Mouse (Mus musculus) heart, postnatal 25 days (tissue): ENCODE measurements around the gene Wwc2. TPM values are rescaled to one million over a fixed set of nuclear protein-coding genes. Genes with fewer than 3 reads are reported as not detected.

Experiments
- DNase-seq: peaks from one replicate; pipeline ENCODE4 v3.0.0; 2022; ENCODE audit warnings: low spot score
- intact Hi-C: fragments of 180-260 bp; cut with DNase I; formaldehyde crosslinking; loops from one replicate; pipeline ENCODE4 v1.15.1; 2025
- total RNA-seq, 2 experiments: library from RNA; stranded (reverse); gene quantifications; 2 replicates each; pipeline ENCODE4 v1.2.3; 2021

Wwc2 gene
- total RNA-seq, 2 experiments from 2014 or later = 25.0 to 28.2 TPM

DNA sequence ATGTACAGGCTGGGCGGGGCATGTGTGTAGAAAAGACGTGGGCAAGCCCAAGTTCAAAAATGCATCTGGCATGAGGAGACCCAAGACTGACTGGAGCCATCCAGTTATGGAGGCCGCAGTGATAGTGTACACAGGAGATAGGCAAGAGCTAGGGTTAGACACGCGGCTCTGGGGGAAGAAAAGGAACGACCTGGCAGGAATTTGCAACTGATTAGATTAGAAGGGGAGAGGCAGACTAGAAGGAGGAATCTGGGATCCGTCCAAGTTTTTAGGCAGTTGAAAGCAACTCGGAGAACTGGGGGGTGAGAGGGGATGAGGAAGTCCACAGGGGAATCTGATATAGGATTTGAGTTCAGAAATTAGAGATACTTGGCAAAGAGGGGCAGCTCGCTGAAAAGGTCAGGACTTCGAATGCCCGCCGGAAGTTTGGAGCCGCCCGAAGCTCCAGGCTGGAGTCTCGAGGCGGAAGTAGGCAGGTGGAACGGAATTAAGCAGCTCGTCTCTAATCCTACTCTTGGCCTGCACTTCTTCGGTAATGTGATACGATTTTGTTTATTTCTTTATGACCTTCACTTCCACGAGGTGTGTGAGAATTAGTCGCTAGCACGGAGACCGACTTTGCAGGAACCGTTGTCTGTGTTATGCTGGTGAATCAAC, 4.0 kb upstream of the Wwc2 start:
- DNase-seq = no peak
- intact Hi-C loops = no loop called here

DNA sequence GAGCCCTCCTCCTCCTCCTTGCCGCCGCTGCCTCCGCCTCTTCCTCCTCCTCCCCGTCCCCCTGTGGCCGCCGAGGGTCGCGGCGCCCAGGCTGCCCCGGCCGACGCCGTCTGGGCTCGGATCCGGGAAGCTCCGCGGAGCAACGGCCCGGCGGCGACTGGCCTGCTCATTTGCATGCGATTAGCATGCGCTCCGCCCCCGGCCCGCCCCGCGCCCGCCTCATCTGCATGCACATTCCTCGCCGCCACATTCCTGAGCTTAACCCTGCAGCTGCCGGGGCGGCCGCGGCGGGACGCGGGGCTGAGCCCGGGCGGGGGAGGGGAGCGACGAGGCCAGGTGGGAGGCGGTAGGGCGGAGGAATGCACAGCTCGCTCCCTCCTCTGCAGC, 345 bp downstream of the Wwc2 start:
- intact Hi-C loops = loop anchor here (2.0 kb wide), 1 partner anchor 16 kb away; no protein-coding TSS in a partner anchor

DNA sequence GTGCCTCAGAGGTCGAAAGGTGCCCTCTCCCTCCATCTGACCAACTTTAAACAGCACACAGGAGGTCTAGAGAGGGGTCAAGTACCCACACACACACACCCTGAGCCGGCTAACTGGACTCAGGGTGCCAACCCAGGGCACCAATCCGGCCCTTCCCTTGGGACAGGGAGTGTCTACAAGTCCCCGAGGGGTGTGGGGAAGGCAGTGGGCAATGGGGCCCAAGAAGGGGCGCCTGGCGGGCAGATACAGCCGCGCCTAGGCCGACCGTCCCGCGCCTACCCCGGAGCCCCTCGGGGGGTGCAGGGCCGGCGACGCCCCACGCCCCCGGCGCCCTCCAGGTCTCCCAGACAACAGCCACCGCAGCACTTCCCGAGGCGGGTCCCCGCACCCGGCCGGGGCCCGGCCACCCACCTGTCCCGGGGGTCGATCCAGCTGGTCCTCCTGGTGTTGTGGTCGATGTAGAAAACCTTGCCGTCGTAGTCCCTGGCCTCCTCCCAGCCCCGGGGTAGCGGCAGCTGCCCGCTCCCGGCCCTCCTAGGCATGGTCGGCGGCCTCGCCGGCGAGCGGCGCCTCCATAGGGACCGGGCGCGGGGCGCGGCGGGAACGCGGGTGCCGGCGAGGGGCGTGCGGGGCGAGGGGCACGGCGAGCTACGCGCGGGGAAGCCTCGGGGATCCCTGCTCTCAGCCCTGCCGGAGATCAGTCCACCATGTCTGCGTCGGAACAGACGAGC, 904 bp downstream of the Wwc2 start:
- intact Hi-C loops = loop anchor here (2.0 kb wide), 1 partner anchor 15 kb away; no protein-coding TSS in a partner anchor
- peak; percentile 20 for DNase-seq

More for the DNA sequence above, 345 bp downstream of the Wwc2 start:
- peak; percentile 96 for DNase-seq

DNA sequence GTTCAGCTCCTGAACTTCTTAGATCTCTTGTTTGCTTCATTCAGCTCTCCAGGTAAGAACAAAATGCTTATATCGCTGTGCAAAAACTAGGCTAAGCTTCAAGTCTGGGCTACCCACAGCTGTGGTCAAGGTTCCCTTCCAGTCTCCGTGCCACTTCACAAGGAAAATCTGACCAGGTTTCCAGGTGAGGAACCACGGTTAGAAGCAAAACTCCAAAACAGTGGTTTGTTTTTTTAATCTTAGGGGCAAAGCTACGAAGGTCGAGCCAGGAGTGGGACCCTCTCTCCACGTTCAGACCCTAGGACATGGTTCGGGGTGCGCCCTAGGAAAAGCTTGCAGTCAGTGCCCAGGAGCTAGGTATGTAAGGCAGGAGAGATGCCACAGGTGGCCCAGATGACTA, 1.5 kb downstream of the Wwc2 start:
- no peak for DNase-seq
- intact Hi-C loops = no loop called here

DNA sequence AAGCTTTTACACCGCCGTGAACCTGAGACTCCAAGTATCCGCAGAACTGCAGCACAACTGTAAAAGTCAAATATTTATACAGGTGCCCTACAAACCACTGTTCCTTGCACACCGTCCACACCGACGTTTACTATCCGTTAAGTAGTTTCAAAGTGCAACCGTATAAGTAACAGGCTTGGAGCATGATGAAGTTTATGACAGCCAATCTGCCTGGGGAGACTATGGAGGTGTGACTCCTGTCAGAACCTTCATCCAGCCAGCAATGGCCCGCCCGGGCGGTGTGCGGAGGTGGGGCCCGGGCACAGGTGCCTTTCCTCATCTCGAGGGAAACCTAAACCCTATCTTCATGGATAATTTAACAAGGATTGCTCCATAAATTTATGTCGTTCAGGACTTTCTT, 2.6 kb downstream of the Wwc2 start:
- no peak for DNase-seq
- intact Hi-C loops = no loop called here

DNA sequence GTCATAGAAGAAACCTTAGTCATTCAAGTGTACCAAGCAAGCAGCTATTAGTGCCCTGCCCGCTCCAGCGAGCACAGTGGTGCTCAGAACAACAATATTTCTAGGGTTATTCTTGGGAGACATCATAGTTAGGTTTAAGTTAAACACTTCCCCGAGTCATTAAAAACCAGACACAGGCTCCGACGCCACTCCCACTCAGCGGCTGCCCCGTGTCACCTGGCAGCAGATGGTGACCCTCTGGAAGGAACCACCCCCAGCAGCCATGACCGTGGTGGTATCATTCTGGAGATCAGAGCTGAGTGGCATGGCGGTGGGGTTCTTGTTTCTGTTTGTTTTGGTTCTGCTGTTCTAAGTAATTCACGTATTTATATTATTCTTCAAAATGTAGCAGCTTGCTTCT, 5.1 kb downstream of the Wwc2 start:
- no peak for DNase-seq
- intact Hi-C loops = no loop called here

DNA sequence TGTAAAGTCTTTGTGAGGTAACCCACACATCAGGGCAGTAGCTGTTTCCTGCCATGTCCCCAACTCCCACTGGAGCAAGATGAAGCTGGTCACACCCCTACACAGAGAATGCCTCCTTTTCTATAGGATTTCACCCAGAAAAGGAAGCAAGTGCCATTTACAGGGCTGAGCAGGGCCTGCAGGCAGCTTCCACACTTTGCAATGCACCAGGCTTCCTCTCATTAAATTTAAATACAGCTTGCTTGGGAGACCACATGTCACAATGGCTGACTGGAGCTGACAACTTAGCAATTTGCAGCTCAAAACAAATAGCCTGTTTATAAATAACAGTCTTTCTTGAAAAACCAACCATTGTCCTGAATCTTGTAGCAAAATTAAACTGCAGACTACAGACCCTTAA, 5.5 kb downstream of the Wwc2 start:
- intact Hi-C loops = no loop called here
- DNase-seq = no peak

DNA sequence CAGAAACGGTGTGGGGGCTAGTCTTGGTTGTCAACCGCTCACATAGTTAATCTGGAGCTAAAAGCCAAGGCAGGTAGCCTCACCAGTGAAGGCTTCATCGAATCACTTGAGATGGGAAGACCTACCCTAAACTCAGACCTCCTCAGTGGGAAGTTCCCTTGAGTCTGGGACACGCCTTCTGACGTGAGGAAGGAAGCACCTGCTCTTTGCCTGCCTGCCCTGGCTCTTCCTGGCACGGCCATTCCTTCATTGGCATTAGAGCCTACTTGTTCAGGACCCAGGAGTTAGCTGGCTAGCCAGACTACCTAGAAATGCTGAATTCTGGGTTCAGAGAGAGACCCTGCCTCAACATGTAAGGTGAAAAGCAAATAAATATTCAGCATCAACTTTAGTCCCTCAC, 9.6 kb downstream of the Wwc2 start:
- intact Hi-C loops = no loop called here
- no peak for DNase-seq

DNA sequence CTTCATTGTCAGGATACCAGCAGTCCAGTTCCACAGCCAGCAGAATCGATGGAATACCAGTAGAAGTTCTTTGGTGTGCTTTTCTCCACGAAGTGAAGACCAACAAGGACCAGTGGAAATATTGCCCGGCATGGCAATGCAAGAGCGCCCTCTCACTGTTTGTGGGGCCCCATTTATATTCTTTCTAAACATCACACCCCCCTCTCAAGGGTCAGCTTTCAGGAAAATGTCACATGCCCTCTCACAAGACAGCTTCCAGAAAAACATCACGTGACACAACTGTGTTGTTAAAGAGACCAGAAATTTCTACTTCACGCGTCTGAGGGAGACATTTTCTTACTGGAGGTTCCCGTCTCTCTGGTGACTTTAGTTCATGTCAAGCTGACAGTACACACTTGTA, 10.8 kb downstream of the Wwc2 start:
- no peak for DNase-seq
- intact Hi-C loops = loop anchor here (5.0 kb wide), 1 partner anchor 37 kb away; no protein-coding TSS in a partner anchor

DNA sequence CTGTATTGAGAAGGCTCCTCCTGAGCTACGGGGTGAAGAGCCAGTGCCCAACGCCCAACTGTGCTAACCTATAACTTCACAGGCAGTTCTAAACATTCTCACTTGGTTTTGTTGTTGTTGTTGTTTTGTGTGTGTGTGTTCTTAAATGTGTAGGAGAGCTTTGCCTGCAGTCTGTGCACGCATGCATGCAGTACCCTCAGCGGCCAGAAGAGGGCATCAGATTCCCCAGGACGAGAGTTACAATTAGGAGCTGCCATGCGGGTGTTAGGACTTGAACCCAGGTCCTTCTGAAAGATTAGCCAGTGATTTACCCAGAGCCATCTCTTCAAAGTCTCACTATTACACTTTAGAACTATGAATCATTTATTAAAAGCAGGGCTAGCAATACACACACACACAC, 12.0 kb downstream of the Wwc2 start:
- DNase-seq = no peak
- intact Hi-C loops = loop anchor here (5.0 kb wide), 1 partner anchor 39 kb away; no protein-coding TSS in a partner anchor

DNA sequence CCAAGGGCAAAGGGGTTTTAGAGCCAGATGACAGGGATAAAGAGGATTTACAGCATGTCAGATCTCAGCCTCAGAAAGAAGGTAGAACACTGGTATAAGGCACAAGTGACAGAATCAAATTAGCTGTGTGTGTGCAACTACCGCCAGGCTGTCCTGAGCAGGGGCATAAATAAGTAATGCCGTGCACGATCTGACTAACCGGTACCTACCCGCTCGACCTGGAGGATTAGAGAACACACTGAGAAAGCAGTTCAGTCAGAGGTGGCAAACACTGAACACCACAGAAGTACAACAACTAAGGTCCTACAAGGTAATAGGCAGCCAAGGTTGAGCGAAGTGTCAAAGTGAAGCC, 15.8 kb downstream of the Wwc2 start:
- DNase-seq = no peak
- intact Hi-C loops = loop anchor here (2.0 to 5.0 kb wide), 2 partner anchors 16 to 42 kb away; partner anchors contain the start of gene Wwc2

DNA sequence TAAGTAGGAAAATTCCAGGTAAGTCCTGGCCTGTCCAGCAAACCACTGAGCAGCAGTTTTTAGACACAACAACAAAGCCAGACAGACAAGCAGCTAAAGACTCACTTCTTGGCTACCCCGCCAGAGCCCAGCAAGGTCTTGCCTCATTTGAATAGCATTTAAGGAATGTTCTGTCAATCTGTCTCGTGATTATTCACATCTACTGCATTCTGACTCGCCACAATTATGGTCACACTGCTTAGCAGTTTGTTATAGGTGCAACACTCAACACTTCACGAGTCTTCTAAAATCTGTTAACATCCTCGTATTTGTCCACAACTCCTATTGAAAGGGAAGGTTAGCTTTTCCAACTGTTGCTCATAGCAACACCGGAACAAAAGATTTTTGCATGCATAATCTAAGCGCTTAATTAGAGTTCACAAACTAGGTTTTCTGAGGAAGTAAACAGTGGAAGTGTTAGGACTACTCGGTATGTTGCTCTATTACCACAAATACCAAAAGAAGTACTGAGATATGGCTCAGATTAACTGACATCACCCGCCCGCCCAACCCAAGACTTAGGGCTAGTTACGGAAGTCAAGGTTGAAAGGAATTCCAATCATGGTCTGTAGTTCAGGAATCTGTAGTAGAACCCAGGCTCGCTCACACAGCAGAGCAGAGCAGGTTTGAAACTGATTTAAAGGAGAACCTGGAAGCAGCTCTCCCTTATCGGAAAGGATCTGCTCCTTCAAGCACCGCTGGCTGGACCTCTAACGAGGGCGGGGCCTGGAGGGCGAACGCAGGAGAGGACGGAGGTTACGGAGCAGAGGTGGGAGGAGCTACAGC, 16.4 kb downstream of the Wwc2 start:
- peak; percentile 42 for DNase-seq
- intact Hi-C loops = loop anchor here (2.0 kb wide), 1 partner anchor 16 kb away; the partner anchor contains the start of gene Wwc2

DNA sequence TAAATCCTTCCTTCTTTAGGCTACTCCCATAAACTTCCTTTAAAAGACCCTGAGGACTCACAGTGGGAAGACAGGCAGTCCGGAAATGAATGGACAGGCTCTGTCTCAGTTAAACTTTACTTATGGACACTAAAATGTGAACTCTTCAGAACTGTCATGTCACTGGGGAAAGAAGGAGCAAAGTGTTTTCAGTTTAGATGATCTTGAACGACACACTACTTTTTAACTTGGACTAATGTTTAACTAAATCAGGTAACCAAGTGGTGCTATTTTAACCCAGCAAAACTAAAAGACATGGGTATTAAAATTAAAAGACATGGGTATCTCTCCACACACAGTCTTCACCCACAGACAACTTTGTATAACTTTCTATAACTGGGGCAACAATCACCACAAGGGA, 19.6 kb downstream of the Wwc2 start:
- intact Hi-C loops = no loop called here
- DNase-seq = no peak

DNA sequence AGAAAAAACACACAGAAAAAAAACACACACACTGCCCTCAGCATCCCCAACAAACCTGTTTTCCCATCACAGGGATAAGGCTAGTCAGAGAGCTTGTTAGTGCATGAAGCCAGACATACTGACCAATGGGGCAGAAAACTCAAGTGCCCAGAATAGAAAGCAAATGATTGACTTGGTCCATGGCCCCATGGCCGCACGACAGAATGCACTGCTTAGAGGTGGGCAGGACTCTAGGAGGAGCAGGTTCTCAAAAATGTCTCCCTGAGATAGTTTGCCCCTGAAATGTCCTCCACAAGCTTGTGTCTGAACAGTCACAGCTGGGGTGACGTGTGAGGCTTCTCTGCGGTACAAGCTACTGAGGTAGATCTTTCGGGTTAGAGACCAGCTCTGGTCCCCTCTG, 20.1 kb downstream of the Wwc2 start:
- no peak for DNase-seq
- intact Hi-C loops = no loop called here

DNA sequence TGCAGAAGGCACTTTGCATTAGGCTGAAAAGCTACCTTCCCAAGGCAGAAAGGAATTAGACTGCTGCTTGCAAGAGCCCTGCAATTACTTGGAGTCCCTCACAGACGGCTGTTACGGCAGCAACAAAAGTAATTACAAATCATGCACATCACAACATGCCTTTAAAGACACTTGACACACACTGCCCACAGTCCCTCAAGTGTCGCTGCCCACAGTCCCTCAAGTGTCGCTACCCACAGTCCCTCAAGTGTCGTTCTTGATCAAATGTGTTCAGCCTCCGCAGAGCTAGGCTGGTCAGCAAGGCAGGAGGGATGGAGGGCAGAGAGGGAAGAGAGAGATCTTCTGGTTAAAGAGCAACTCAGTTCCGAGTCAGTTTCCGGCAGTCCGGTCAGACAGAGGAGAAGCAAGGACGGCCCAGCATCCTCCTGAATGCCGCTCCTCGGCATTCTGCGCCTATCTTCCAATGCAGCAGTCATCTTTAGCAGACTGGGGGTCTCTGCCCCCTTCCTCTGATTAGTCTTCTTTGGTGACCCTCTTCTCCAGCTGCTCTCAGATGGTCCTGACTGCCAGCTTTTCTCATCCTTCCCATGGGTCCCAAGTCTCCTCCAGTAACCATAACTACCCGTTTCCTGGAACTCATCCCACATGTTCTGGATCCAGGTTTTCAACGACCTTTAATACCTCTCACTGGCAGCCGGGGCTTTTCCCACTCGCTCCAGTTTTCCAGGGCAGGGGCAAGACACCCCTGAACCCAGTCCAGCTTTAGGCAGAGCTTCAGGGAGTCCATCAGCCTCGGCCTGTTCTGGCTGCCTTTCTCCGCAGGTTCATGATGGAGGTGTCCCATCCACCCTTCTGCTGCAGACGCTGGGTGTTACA, 23.4 kb downstream of the Wwc2 start:
- no peak for DNase-seq
- intact Hi-C loops = no loop called here

DNA sequence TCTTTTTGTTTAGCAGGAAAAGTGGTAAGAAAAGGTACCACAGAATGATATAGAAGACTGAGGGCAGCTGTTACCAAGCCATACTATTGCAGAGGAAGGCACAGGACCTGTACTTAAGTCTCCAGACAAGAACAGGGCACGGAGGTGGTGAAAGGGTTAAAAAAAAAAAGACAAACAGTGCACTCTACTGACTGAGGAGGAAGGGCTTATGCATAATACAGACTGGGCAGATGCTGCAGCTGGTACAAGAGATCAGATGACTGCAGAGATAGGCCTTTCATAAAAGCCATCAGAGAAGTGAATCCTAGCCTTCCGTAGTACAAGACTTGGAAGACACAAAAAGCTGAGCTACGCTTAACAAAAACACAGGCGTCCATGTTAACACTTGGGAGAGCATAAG, 28.2 kb downstream of the Wwc2 start:
- DNase-seq = no peak
- intact Hi-C loops = no loop called here

DNA sequence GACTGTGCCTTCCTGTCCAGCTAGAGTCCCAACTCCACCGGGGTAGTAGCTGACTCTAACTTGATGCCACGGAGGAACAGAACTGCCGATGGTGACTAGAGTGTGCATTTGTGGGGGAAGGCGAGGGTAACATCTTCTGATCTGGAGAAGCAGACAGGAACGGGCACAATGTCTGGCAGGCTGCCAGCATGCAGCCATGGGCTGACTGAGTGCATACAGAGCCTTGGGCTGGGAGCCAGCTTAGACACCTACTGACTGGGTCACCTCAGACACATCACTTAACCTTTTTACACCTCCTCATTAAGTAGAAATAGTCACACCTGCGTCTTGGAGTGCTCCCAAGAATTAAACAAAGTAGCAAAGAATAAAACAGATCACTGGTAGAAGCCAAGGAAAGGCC, 28.7 kb downstream of the Wwc2 start:
- intact Hi-C loops = no loop called here
- DNase-seq = no peak

DNA sequence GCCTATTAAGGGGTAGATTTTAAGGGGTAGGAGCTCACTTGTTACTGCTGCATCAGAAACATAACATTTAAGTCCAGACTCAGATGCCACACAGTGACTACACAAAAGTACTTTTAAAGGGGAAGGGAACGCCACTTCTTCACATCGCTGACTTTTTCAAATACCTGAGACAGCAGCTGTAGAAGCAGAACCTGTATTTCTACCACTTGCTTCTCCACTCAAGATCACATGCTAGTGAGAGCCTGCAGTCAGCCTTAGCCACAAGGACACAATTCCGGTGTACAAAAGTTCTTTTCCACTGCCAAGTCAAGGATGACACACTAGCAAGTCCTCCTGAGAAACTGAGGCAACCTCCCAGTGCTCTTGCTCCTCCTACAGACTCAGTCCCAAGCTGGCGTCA, 33.2 kb downstream of the Wwc2 start:
- intact Hi-C loops = no loop called here
- no peak for DNase-seq

DNA sequence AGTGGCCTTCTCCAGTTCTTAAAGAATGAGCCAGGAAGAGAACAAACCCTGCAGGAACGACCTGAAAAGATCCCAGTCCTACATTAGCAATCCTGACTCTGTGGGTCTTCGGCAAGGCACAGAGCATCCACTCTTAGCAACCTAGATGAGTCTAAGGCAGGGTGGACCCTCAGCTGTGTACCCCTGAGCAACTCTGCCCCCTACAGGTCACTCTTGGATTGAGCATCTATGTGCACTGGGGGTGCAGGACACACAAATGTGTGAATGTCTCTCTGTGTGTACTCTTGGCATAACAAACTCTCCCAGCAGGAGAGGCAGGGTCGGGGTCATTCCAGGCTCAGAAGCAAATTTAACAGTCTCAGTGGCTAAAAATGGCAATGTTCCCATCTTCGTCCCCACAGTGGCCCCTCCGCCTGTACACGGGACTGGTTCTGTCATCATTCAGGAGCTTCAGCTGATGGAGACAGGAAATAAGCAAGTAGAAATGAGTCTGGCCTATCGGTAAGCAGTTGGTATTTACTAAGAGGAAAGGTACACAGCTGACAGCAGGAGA, 39.3 kb downstream of the Wwc2 start:
- DNase-seq = no peak
- intact Hi-C loops = loop anchor here (5.0 kb wide), 2 partner anchors 66 to 79 kb away; no protein-coding TSS in a partner anchor
